Mouse (Mus musculus): ENCODE data around the gene Tas1r2.

Tas1r2 gene

GRCm38 (mm10) chr4:139639801-139640200, 13.5 kb upstream of the Tas1r2 start:
- DNase-seq: no peak

- no peak for DNase-seq
Observed at GRCm38 (mm10) chr4:139640333-139640732, 13.0 kb upstream of the Tas1r2 start.

- no peak for DNase-seq
Observed at GRCm38 (mm10) chr4:139640775-139641174, 12.6 kb upstream of the Tas1r2 start.

DNA sequence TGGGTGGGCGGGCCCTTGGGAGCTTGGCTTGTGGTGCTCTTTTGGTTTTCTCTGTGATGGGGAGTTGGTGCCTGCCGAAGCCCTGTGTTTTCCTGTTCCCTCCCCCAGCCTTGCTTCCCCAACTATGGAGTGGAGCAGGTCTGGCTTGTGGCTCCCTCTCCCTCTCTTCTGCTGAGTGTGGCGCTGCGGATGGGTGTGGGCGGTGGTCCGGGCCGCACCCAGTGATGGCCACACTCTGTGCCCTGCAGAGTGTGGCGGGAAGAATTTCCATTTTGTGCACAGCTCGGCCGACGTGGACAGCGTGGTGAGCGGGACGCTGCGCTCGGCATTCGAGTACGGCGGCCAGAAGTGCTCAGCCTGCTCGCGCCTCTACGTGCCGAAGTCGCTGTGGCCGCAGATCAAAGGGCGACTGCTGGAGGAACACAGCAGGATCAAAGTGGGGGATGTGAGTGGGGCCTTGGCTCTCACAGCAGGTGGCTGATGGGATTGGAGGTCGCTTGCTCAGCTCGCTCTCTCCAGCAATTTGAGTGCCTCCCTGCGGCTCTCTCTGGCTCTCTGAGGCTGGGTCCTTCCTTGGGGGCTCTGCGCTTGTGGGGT, 11.4 kb upstream of the Tas1r2 start:
- DNase-seq: no peak

DNA sequence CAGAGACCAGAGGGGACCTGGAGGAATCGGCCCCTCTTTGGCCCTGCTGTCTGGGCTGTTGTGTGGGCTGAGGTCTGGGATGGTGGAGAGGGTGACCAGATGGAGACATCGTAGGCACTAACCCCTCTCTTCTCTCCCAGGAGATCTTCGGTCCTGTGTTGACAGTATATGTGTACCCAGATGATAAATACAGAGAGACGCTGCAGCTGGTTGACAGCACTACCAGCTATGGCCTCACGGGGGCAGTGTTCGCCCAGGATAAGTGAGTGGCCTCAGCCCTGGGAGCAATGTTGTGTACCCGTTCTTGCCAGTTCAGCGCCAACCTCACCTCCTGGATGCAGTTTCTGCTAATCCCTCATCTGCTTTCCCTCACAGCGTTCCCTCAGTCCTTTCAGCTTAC, 9.4 kb upstream of the Tas1r2 start:
- DNase-seq: peak; percentile 80

DNA sequence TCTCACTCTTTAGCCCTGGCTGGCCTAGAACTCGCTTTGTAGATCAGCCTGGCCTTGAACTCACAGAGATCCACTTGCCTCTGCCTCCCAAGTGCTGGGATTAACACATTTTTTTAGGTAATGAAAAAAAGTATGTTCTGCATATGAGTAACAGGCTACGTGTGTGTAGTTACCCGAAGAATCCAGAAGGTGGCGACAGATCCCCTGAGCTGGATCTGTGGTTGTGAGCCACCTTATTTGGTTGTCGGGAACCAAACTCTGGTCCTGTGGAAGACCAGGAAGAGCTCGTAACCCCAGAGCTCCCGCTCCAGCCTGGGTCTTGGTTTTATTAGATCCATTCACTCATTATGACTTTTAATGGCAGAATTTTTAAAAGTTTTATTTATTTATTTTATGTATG, 6.4 kb upstream of the Tas1r2 start:
- no peak for DNase-seq

- DNase-seq: no peak
Observed at GRCm38 (mm10) chr4:139650086-139650743, 3.1 kb upstream of the Tas1r2 start.

- no peak for DNase-seq
Observed at GRCm38 (mm10) chr4:139650907-139651306, 2.4 kb upstream of the Tas1r2 start.

DNA sequence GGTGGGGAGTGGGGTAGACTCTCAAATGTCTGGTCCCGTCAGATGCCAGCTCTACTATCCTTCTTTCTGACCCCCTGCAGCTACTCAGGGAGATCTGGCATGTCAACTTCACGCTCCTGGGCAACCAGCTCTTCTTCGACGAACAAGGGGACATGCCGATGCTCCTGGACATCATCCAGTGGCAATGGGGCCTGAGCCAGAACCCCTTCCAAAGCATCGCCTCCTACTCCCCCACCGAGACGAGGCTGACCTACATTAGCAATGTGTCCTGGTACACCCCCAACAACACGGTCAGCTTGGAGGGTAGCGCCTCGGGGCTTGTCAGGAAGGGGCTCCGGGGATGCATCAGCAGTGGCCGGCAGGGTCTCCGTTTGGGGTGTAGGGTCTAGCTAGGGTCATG, 8.6 kb downstream of the Tas1r2 start:
- no peak for DNase-seq

GRCm38 (mm10) chr4:139667632-139668031, 14.3 kb downstream of the Tas1r2 start:
- DNase-seq: no peak

DNA sequence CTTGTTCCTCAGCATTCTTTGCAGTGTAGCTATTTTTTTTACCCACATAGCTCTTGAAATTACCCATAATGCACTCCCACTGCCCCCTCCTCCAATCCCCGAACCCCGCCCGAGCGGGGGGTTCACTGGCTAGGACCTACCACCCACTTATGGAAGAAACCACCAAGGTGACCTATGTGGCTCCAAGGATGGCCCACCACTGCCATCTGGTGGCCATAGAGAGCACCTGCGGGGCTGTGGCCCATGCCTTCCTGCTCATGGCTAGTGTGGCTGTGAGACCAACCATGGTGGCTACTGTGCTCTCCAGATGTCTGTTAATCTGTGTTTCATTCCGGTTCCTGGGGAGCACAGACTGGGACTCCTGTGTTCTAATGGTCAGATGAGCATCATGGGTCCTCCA, 16.5 kb downstream of the Tas1r2 start:
- DNase-seq: peak; percentile 70

- no peak for DNase-seq
Observed at GRCm38 (mm10) chr4:139675696-139676095, 22.4 kb downstream of the Tas1r2 start.

DNA sequence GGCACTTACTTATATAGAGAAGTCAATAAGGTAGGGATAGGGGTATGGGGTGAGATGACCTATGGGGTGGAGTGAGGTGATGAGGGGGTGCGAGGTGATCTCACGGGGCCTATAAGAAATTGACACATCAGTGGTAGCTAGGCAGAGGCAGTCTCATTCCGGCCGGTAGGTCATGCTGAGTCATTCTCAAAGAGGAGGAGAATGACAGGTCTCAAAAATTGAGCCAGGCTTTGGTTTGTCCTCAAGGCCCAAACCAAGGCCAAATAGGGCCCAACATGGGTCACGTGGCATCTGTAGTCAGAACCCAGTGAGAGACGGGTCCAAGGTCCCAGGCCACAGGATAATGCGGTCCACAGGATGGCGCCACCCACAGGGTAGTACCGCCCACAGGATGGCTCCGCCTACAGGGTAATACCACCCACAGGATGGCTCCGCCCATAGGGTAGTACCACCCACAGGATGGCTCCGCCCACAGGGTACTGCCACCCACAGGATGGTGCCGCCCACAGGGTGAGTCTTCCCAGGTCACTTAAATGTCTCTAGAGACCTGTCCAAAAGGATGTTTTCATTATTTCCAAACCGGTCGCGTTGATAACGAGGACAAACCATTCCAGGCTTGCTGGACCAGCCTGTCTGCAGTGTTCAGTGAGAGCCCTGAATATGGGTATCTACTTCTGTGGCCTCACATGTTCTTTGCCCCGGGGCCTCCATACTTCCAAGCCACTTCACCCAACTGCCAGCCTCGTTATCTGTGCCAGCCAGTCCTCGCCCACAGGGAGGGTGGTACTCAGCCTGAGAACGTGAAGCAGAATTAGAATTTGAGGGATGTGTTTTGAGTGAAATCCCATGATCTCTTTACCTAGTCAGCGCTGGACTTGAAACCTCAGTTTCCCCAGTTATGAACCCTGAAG, 30.6 kb downstream of the Tas1r2 start:
- DNase-seq: no peak

DNA sequence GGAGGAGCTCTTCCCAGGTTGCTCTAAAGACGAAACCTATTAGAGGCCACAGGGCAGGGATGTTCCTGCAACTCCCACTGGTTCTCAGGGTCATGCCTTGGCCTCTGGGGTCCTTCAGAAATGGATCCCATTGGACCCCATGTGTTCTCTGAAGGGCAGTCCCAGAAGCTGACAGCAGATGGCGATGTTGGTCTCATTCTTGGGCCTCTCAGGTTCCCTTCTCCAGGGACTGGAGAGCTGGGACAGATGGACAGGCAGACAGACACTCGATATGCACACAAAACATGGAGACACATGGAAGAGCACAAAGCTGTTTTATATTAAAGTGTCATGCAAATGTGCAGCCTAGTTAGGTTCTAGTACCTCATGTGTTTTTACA, 31.3 kb downstream of the Tas1r2 start:
- peak; percentile 39 for DNase-seq

GRCm38 (mm10) chr4:139688058-139688457, 34.7 kb downstream of the Tas1r2 start:
- DNase-seq: no peak

- DNase-seq: no peak
Observed at GRCm38 (mm10) chr4:139689627-139690269, 36.4 kb downstream of the Tas1r2 start.

GRCm38 (mm10) chr4:139693315-139693714, 40.0 kb downstream of the Tas1r2 start:
- DNase-seq: no peak

- no peak for DNase-seq
Observed at GRCm38 (mm10) chr4:139697755-139698154, 44.4 kb downstream of the Tas1r2 start.

DNA sequence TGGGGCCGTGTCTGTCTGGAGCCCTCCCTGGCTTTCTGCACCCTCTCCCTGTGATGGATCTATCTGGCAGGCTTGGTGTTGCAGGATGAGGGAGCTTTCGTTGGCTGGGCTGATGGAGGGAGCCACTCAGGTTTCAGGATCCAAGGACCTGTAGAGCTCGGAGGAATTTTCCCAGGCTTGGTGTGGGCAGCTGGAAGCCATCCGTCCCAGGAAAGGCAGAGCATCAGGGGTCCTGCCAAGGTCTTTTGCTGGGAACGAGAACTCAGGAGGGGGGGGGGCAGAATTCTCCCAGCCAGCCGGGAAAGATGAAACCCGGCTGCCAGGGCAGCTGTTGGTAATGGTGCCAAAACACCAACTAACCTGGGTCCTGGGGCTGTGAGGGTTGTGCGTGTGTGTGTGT, 45.3 kb downstream of the Tas1r2 start:
- no peak for DNase-seq

- DNase-seq: no peak
Observed at GRCm38 (mm10) chr4:139702914-139703313, 49.6 kb downstream of the Tas1r2 start.

DNA sequence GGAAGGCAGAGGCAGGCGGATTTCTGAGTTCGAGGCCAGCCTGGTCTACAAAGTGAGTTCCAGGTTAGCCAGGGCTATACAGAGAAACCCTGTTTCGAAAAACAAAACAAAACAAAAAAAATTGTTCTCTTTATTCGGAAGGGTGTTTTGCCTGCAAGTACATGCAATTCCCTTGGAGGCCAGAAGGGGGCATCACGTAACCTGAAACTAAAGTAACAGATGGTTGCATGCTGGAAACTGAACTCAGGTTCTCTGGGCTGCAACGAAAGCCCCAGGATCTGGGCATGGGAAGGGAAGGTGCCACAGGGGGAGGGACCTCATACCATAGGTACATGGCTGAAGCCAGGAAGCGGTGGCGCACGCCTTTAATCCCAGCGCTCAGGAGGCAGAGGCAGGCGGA, 50.1 kb downstream of the Tas1r2 start:
- no peak for DNase-seq

GRCm38 (mm10) chr4:139705986-139706385, 52.6 kb downstream of the Tas1r2 start:
- no peak for DNase-seq
